Mouse (Mus musculus) stomach, postnatal 0 days (tissue): ENCODE data around the gene Itm2b.

Experiments
- CTCF ChIP-seq: IDR thresholded peaks from 2 replicates; pipeline ENCODE4 v1.5.1; 2016; ENCODE audit warnings: antibody characterized with exemption, low read depth, mild to moderate bottlenecking, moderate library complexity
- EP300 ChIP-seq: optimal IDR thresholded peaks from 2 replicates; pipeline ENCODE3; 2016; ENCODE audit warnings: antibody characterized with exemption

- TF ChIP-seq EP300 = no peak
- TF ChIP-seq CTCF = no peak
These were observed 18.9 kb upstream of the Itm2b start for GRCm38 (mm10) chr14:73404016-73404415.
